Comparison of ENCODE assay signal across 19 mouse cellular contexts in the genomic region with DNA sequence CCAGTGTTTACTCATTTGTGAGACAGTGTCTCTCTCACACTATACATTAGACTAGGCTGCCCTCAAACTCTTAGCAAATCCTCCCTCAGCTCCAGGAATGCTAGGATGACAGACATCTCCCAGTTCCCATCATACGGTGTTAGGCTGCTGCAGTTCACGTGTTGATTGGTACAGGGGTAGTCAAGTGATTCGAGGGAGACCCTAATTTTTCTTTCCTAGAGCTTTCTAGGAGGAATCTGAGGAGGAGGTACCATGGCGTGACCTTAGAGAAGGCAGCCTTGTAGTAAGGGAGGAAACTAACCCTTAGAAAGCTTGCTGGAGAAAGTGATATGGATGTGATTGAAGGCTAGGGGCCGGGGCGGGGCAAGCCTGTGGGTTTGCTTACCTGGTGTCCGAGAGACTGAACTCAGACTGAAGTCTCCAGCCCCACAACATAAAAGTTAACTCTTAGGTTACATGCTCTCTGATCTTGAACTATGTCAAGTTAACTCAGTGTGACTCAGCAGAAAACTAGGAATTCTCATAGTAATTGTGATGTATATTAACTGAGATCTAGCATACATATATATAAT. TPM values are rescaled to one million over a fixed set of nuclear protein-coding genes. Genes with fewer than 3 reads are reported as not detected.
A peak's percentile ranks its signal among the peaks of the same experiment; 100 is the strongest.
DNase-seq lines count a peak whose midpoint lies in the region; ATAC-seq and TF ChIP-seq lines count a peak whose summit lies in the region.
"Had no signal": no experiment of that assay in that cellular context is flagged by ENCODE, and none has a peak within 500 bp of the region (broad histone marks: within the 10 kb centered on the region; RNA-seq: fewer than 3 reads in every experiment).

No protein-coding gene starts in this region.

- no peak for TF ChIP-seq EP300 in CH12.LX (IDR thresholded peaks at IDR 0.05; ENCODE audit: low read length)

- H3K4me1 ChIP-seq in kidney, embryonic 15.5 days: peaks cover 19% of the 10 kb centered on the region
- peaks cover 7 to 54% of the 10 kb centered on the region in 2 experiments for H3K4me1 ChIP-seq in CH12.LX (ENCODE audit: control insufficient read depth in 1 of 2, insufficient read depth in 2 of 2)
- H3K4me1 ChIP-seq: forebrain, embryonic 13.5 days had no signal

- no peaks in the 10 kb centered on the region for H3K9me3 ChIP-seq in kidney, embryonic 15.5 days (replicated peaks)
- no peaks in the 10 kb centered on the region for H3K9me3 ChIP-seq in CH12.LX (replicated peaks; ENCODE audit: low read length)
- H3K9me3 ChIP-seq: embryonic facial prominence, embryonic 13.5 days; forebrain, embryonic 13.5 days; hindbrain, embryonic 15.5 days; midbrain, embryonic 12.5 days had no signal

- in situ Hi-C loops in CH12.LX (cut with MboI; ENCODE audit: low pct_ligation_motif_present, low pct_unique_long_range_greater_than_20kb, low sequenced_read_pairs): loop anchor here (5.0 kb wide), 1 partner anchor 51 kb away; no protein-coding TSS in a partner anchor

- DNase-seq in kidney, adult 18-20 months: no peak
- no peak for DNase-seq in CH12.LX (ENCODE audit: extremely low read depth)
- DNase-seq in left cerebral cortex, adult 11 months (ENCODE audit: low spot score): no peak
- DNase-seq: adrenal gland, postnatal 10 days; cerebellum, adult 18-20 months; cerebellum, postnatal 14 days; embryo, embryonic 11 days had no signal

- no peak for TF ChIP-seq CTCF in CH12.LX (conservative IDR thresholded peaks at IDR 0.05 in 1 of 2, IDR thresholded peaks at IDR 0.05 in 1 of 2; ENCODE audit: low read depth in 2 of 2, low read length in 2 of 2)

- H3K27me3 ChIP-seq in kidney, embryonic 15.5 days: no peaks in the 10 kb centered on the region
- no peaks in the 10 kb centered on the region for H3K27me3 ChIP-seq in CH12.LX (replicated peaks)
- H3K27me3 ChIP-seq: embryonic facial prominence, embryonic 13.5 days; forebrain, embryonic 13.5 days; hindbrain, embryonic 15.5 days; midbrain, embryonic 12.5 days had no signal

- 43% methylated on average over 7 of the region's 7 CpGs for WGBS in kidney, embryonic 15.5 days

- peaks cover 90% of the 10 kb centered on the region for H3K79me2 ChIP-seq in CH12.LX (replicated peaks; ENCODE audit: control insufficient read depth, extremely low read depth, insufficient read depth, poor library complexity, severe bottlenecking)

- no peak overlapping the region for H3K9ac ChIP-seq in kidney, embryonic 15.5 days
- no peak overlapping the region for H3K9ac ChIP-seq in CH12.LX (ENCODE audit: insufficient read depth, low read depth)
- H3K9ac ChIP-seq: embryonic facial prominence, embryonic 13.5 days; forebrain, embryonic 13.5 days; hindbrain, embryonic 15.5 days; midbrain, embryonic 12.5 days had no signal

- TF ChIP-seq RAD21 in CH12.LX (IDR thresholded peaks at IDR 0.05; ENCODE audit: low read depth, low read length): no peak

- peak; percentile 52 for ATAC-seq in kidney, embryonic 15.5 days (replicated peaks; ENCODE audit: low FRiP score)
- 0 out of 2 replicates have a peak, but pooled peaks have one; percentile 23 for ATAC-seq in common myeloid progenitor, adult 5-6 weeks (replicated peaks; ENCODE audit: low read depth, poor library complexity, severe bottlenecking)
- 0 out of 2 replicates have a peak, but pooled peaks have one; percentile 31 for ATAC-seq in megakaryocyte-erythroid progenitor cell, adult 5-6 weeks (replicated peaks; ENCODE audit: low FRiP score, low TSS enrichment, poor library complexity, severe bottlenecking)
- no peak for ATAC-seq in monocyte, adult 5-6 weeks (replicated peaks; ENCODE audit: insufficient number of reproducible peaks, low FRiP score, low TSS enrichment, poor library complexity, severe bottlenecking)
- ATAC-seq: forebrain, embryonic 13.5 days; intestine, embryonic 16.5 days; lung, postnatal 0 days had no signal

- no peak overlapping the region for H3K4me3 ChIP-seq in kidney, embryonic 15.5 days (replicated peaks)
- no peak overlapping the region for H3K4me3 ChIP-seq in CH12.LX (replicated peaks in 1 of 3; ENCODE audit: low read depth in 2 of 3, low read length in 2 of 3, poor library complexity in 1 of 3)
- H3K4me3 ChIP-seq: embryonic facial prominence, embryonic 13.5 days; erythroblast, embryonic 14.5 days; forebrain, embryonic 13.5 days; hindbrain, embryonic 15.5 days; midbrain, embryonic 12.5 days had no signal

- no peak for TF ChIP-seq POLR2A in CH12.LX (IDR thresholded peaks at IDR 0.05; ENCODE audit: low read depth, low read length)

- dilution Hi-C loops in CH12.LX (cut with MboI; ENCODE audit: extremely low pct_ligation_motif_present, extremely low pct_unique_long_range_greater_than_20kb, low sequenced_read_pairs): no loop called here

- H3K36me3 ChIP-seq in kidney, embryonic 15.5 days: no peaks in the 10 kb centered on the region; the same call in 1 of the 2 replicates
- H3K36me3 ChIP-seq in CH12.LX (replicated peaks in 1 of 2; ENCODE audit: control insufficient read depth in 1 of 2, insufficient read depth in 1 of 2, low read length in 1 of 2): peaks cover 0 to 32% of the 10 kb centered on the region in 2 experiments
- H3K36me3 ChIP-seq: embryonic facial prominence, embryonic 13.5 days; hindbrain, embryonic 15.5 days; midbrain, embryonic 12.5 days had no signal

- no peak overlapping the region for H3K4me2 ChIP-seq in kidney, embryonic 15.5 days
- no peak overlapping the region for H3K4me2 ChIP-seq in CH12.LX (ENCODE audit: insufficient read depth, low read depth, poor library complexity, severe bottlenecking)
- H3K4me2 ChIP-seq: embryonic facial prominence, embryonic 13.5 days; forebrain, embryonic 13.5 days; hindbrain, embryonic 15.5 days; midbrain, embryonic 12.5 days had no signal

- no peak overlapping the region for H3K27ac ChIP-seq in kidney, embryonic 15.5 days
- no peak overlapping the region for H3K27ac ChIP-seq in CH12.LX (ENCODE audit: insufficient read depth, low read depth)
- H3K27ac ChIP-seq: embryonic facial prominence, embryonic 13.5 days; forebrain, embryonic 13.5 days; hindbrain, embryonic 15.5 days; macrophage; midbrain, embryonic 12.5 days had no signal

TF ChIP-seq in CH12.LX, 34 proteins besides CTCF, POLR2A, EP300 and RAD21:
- no peak for TF ChIP-seq UBTF (IDR thresholded peaks at IDR 0.05; ENCODE audit: low read depth, low read length)
- TF ChIP-seq MAFK (IDR thresholded peaks at IDR 0.05; ENCODE audit: insufficient replicate concordance, low read length): peak; percentile 21; the same call in 1 of the 2 replicates

RNA-seq across cellular contexts. Expression of gene Zzz3, which starts 15.8 kb away (rescaled TPM):
- 52.6 and 53.7 TPM in 2 replicates for polyA plus RNA-seq in kidney, embryonic 15.5 days (2015; fragmentation: Nextera tagmentation; extraction: Ambion mirVana)
- total RNA-seq in CH12.LX (2012; rRNA removed) (64.2 and 77.7 TPM in 2 replicates), CH12.LX (2014; rRNA removed) (116 and 131 TPM in 2 replicates)
- polyA plus RNA-seq in CH12.LX (2012; ENCODE audit: insufficient read length, low read depth): 88.4 and 94.9 TPM in 2 replicates
- total RNA-seq in common myeloid progenitor, adult 5-6 weeks (2017): 75.6 and 95.0 TPM in 2 replicates
- 66.1 and 66.2 TPM in 2 replicates for total RNA-seq in megakaryocyte-erythroid progenitor cell, adult 5-6 weeks (2014; fragmentation: Nextera tagmentation)
- 70.7 and 92.4 TPM in 2 replicates for total RNA-seq in megakaryocyte-erythroid progenitor cell, adult 5-6 weeks (2017)
- 57.3 to 79.0 TPM (median 63.4 TPM) in 3 replicates for total RNA-seq in monocyte, adult 5-6 weeks (2017)
